9 mouse cellular contexts compared by ENCODE assay signal in genomic region chr7:139390380-139390779, GRCm38 (mm10). TPM values are rescaled to one million over a fixed set of nuclear protein-coding genes. Genes with fewer than 3 reads are reported as not detected.
DNase-seq lines count a peak whose midpoint lies in the region; ATAC-seq and TF ChIP-seq lines count a peak whose summit lies in the region.
"Had no signal": no experiment of that assay in that cellular context is flagged by ENCODE, and none has a peak within 500 bp of the region (broad histone marks: within the 10 kb centered on the region; RNA-seq: fewer than 3 reads in every experiment).

No protein-coding gene starts in this region.

- H3K27me3 ChIP-seq in heart, embryonic 10.5 days (ENCODE audit: insufficient read depth, poor library complexity, severe bottlenecking), result no peaks in the 10 kb centered on the region
- no peaks in the 10 kb centered on the region for H3K27me3 ChIP-seq in C2C12 (ENCODE audit: control insufficient read depth, insufficient read depth, insufficient read length)
- H3K27me3 ChIP-seq in hindbrain, embryonic 13.5 days, result no peaks in the 10 kb centered on the region
- H3K27me3 ChIP-seq in midbrain, embryonic 14.5 days (ENCODE audit: control insufficient read depth, insufficient read depth, low read length), result no peaks in the 10 kb centered on the region

- H3K4me3 ChIP-seq in heart, embryonic 10.5 days, result peak overlapping the region; percentile 92
- no peak overlapping the region for H3K4me3 ChIP-seq in C2C12 (ENCODE audit: insufficient read depth, poor library complexity, severe bottlenecking)
- H3K4me3 ChIP-seq in hindbrain, embryonic 13.5 days, result peak overlapping the region; percentile 83; the same call in 1 of the 2 replicates
- H3K4me3 ChIP-seq in midbrain, embryonic 14.5 days (replicated peaks; ENCODE audit: low read depth, low read length), result 0 out of 2 replicates have a peak overlapping the region, but pooled peaks have one; percentile 5

- H3ac ChIP-seq in C2C12 (ENCODE audit: control insufficient read depth, insufficient read length, low read depth), result no peak overlapping the region

- no peaks in the 10 kb centered on the region for H3K9me3 ChIP-seq in heart, embryonic 10.5 days
- H3K9me3 ChIP-seq in hindbrain, embryonic 13.5 days, result no peaks in the 10 kb centered on the region
- H3K9me3 ChIP-seq in midbrain, embryonic 14.5 days (ENCODE audit: control insufficient read depth, low read length), result no peaks in the 10 kb centered on the region

- no peak for ATAC-seq in hindbrain, embryonic 13.5 days (ENCODE audit: low FRiP score)
- ATAC-seq in midbrain, embryonic 14.5 days (ENCODE audit: low FRiP score, low TSS enrichment), result no peak
- no peak for ATAC-seq in activated CD4-positive, CD25-positive, alpha-beta regulatory T cell, adult 4 months

- peaks cover 3% of the 10 kb centered on the region for H3K79me3 ChIP-seq in C2C12 (ENCODE audit: low read depth)

- peak overlapping the region; percentile 92 for H3K9ac ChIP-seq in hindbrain, embryonic 13.5 days
- H3K9ac ChIP-seq in midbrain, embryonic 14.5 days (replicated peaks; ENCODE audit: low read length), result no peak overlapping the region

- DNase-seq in heart, embryonic 10.5 days (ENCODE audit: low spot score), result no peak
- no peak for DNase-seq in heart, adult 9 months (ENCODE audit: low spot score in 2 of 2)
- DNase-seq in cerebellum, postnatal 10 days, result peak; percentile 66
- DNase-seq in midbrain, embryonic 14.5 days, result no peak
- no peak for DNase-seq in gastrocnemius, postnatal 36 days

- TF ChIP-seq CTCF in C2C12 (IDR thresholded peaks at IDR 0.05; ENCODE audit: control insufficient read depth, insufficient read depth, insufficient read length), result peak; percentile 1

- H3K4me1 ChIP-seq in heart, embryonic 10.5 days, result peaks cover 70% of the 10 kb centered on the region
- H3K4me1 ChIP-seq in hindbrain, embryonic 13.5 days (replicated peaks), result peaks cover 41% of the 10 kb centered on the region
- peaks cover 21% of the 10 kb centered on the region for H3K4me1 ChIP-seq in midbrain, embryonic 14.5 days (ENCODE audit: control insufficient read depth, insufficient read depth, low read length)

- intact Hi-C loops in gastrocnemius, postnatal 36 days (cut with DNase I), result loop anchor here (5.0 kb wide), 1 partner anchor 82 kb away; no protein-coding TSS in a partner anchor

- peaks cover 20% of the 10 kb centered on the region for H3K79me2 ChIP-seq in C2C12 (ENCODE audit: control insufficient read depth, insufficient read depth)

- no peaks in the 10 kb centered on the region for H3K36me3 ChIP-seq in heart, embryonic 10.5 days
- H3K36me3 ChIP-seq in C2C12 (ENCODE audit: control insufficient read depth, insufficient read depth), result no peaks in the 10 kb centered on the region
- no peaks in the 10 kb centered on the region for H3K36me3 ChIP-seq in hindbrain, embryonic 13.5 days
- no peaks in the 10 kb centered on the region for H3K36me3 ChIP-seq in midbrain, embryonic 14.5 days (ENCODE audit: control insufficient read depth, insufficient read depth, low read length)
- H3K36me3 ChIP-seq: G1E had no signal

- peak overlapping the region; percentile 98 for H3K27ac ChIP-seq in heart, embryonic 10.5 days
- H3K27ac ChIP-seq in hindbrain, embryonic 13.5 days, result no peak overlapping the region
- no peak overlapping the region for H3K27ac ChIP-seq in midbrain, embryonic 14.5 days (replicated peaks; ENCODE audit: low read depth, low read length)

- 76% methylated on average over 3 of the region's 3 CpGs for WGBS in heart, embryonic 10.5 days
- 81% methylated on average over 3 of the region's 3 CpGs for WGBS in hindbrain, embryonic 13.5 days
- 85% methylated on average over 3 of the region's 3 CpGs for WGBS in midbrain, embryonic 14.5 days

- peak overlapping the region; percentile 78 for H3K4me2 ChIP-seq in hindbrain, embryonic 13.5 days
- peak overlapping the region; percentile 81 for H3K4me2 ChIP-seq in midbrain, embryonic 14.5 days (ENCODE audit: low read length)

TF ChIP-seq in C2C12, 6 proteins besides CTCF, POLR2A, EP300 and RAD21:
- no peak for TF ChIP-seq USF1 (IDR thresholded peaks at IDR 0.05; ENCODE audit: low read depth)
- no peak for TF ChIP-seq MAX (IDR thresholded peaks at IDR 0.05)
- TF ChIP-seq MYOD1 (IDR thresholded peaks at IDR 0.05; ENCODE audit: control insufficient read depth, insufficient read length, low read depth), result no peak
- TF ChIP-seq MYOG (IDR thresholded peaks at IDR 0.05; ENCODE audit: control insufficient read depth, extremely low read depth, insufficient read length), result no peak
- TF ChIP-seq FOSL1 (IDR thresholded peaks at IDR 0.05; ENCODE audit: insufficient read depth, low read length, poor library complexity, severe bottlenecking), result no peak
- no peak for TF ChIP-seq CEBPB (IDR thresholded peaks at IDR 0.05; ENCODE audit: low read depth)
TF ChIP-seq in C2C12: peak in this region for 0.

RNA-seq across cellular contexts. Expression of gene Inpp5a, which starts 1.5 kb away (rescaled TPM):
- 46.9 and 60.9 TPM in 2 replicates for polyA plus RNA-seq in heart, embryonic 10.5 days (2016; fragmentation: Nextera tagmentation; extraction: Ambion mirVana)
- 22.7 TPM for polyA plus RNA-seq in C2C12 (2012; fragmentation: generic; extraction: Trizol)
- polyA plus RNA-seq in hindbrain, embryonic 13.5 days (2015; fragmentation: Nextera tagmentation; extraction: Ambion mirVana), result 15.9 and 16.4 TPM in 2 replicates
- polyA plus RNA-seq in midbrain, embryonic 14.5 days (2014; fragmentation: Nextera tagmentation; extraction: Ambion mirVana), result 21.0 and 23.0 TPM in 2 replicates
- polyA plus RNA-seq in activated CD4-positive, CD25-positive, alpha-beta regulatory T cell, adult 4 months (2017; shearing (Covaris generic)), result 1 to 10 TPM; 4.8 to 6.5 TPM
- total RNA-seq in gastrocnemius, postnatal 36 days (2021), result 10 to 100 TPM; 61.3 to 72.5 TPM

Comparison
In these comparisons a context has a peak if more than half of its experiments do, and no peak if none do; other contexts are left out.
1. DNase-seq: peak in cerebellum, postnatal 10 days (2 of 2); none in heart, embryonic 10.5 days (single experiment), heart, adult 9 months (0 of 2), midbrain, embryonic 14.5 days (single experiment) and gastrocnemius, postnatal 36 days (0 of 2).